15 mouse cellular contexts compared by ENCODE assay signal in genomic region chr17:40868952-40869747, GRCm38 (mm10). TPM values are rescaled to one million over a fixed set of nuclear protein-coding genes. Genes with fewer than 3 reads are reported as not detected.
DNase-seq lines count a peak whose midpoint lies in the region; ATAC-seq and TF ChIP-seq lines count a peak whose summit lies in the region.
"Had no signal": no experiment of that assay in that cellular context is flagged by ENCODE, and none has a peak within 500 bp of the region (broad histone marks: within the 10 kb centered on the region; RNA-seq: fewer than 3 reads in every experiment).

No protein-coding gene starts in this region.

- TF ChIP-seq POLR2A in small intestine, adult 2 months (IDR thresholded peaks at IDR 0.05; ENCODE audit: low read depth, low read length), result no peak

- H3K27ac ChIP-seq in heart, embryonic 13.5 days (replicated peaks), result peak overlapping the region; percentile 53; the same call in 1 of the 2 replicates
- H3K27ac ChIP-seq in lung, embryonic 16.5 days (ENCODE audit: low read length), result peak overlapping the region; percentile 70
- peak overlapping the region; percentile 44; the same call in 1 of the 2 replicates for H3K27ac ChIP-seq in small intestine, adult 2 months (ENCODE audit: insufficient read depth, low read depth, low read length)
- H3K27ac ChIP-seq: hindbrain, embryonic 10.5 days had no signal

- H3K9me3 ChIP-seq in heart, embryonic 13.5 days, result no peaks in the 10 kb centered on the region
- no peaks in the 10 kb centered on the region for H3K9me3 ChIP-seq in lung, embryonic 16.5 days (ENCODE audit: control insufficient read depth, low read length)
- H3K9me3 ChIP-seq: hindbrain, embryonic 10.5 days had no signal

- intact Hi-C loops in left cerebral cortex, postnatal 4 days (cut with DNase I), result no loop called here
- intact Hi-C loops in gastrocnemius, postnatal 14 days (cut with DNase I; ENCODE audit: low total_unique reads), result no loop called here

- H3K4me3 ChIP-seq in heart, embryonic 13.5 days, result peak overlapping the region; percentile 26
- H3K4me3 ChIP-seq in lung, embryonic 16.5 days (ENCODE audit: low read length), result no peak overlapping the region
- no peak overlapping the region for H3K4me3 ChIP-seq in small intestine, adult 2 months (ENCODE audit: low read depth, low read length)
- H3K4me3 ChIP-seq: hindbrain, embryonic 10.5 days had no signal

- H3K4me2 ChIP-seq in heart, embryonic 13.5 days, result peak overlapping the region; percentile 59
- H3K4me2 ChIP-seq in lung, embryonic 16.5 days (ENCODE audit: low read depth, low read length), result peak overlapping the region; percentile 35; the same call in 1 of the 2 replicates

- no peak for ATAC-seq in heart, embryonic 13.5 days (ENCODE audit: extremely low read depth, insufficient number of reproducible peaks, low FRiP score, low TSS enrichment)
- ATAC-seq in common myeloid progenitor, adult 5-6 weeks (replicated peaks; ENCODE audit: low read depth, poor library complexity, severe bottlenecking), result peak; percentile 81
- ATAC-seq in lung, embryonic 16.5 days (ENCODE audit: low read depth), result peak; percentile 94

- no peak for DNase-seq in heart, postnatal 4 days
- DNase-seq in cerebellum, adult 9-10 months, result no peak
- DNase-seq in left cerebral cortex, postnatal 4 days, result no peak
- no peak for DNase-seq in gastrocnemius, postnatal 14 days
- DNase-seq: adrenal gland, adult 2 months; cerebellum, postnatal 25 days; kidney, adult 2 months; right cerebral cortex, postnatal 4 days had no signal

- no peak for TF ChIP-seq CTCF in small intestine, adult 2 months (IDR thresholded peaks at IDR 0.05; ENCODE audit: extremely low read depth, insufficient read length, insufficient replicate concordance, low read depth, low read length)

- WGBS in heart, embryonic 13.5 days, result 13% methylated on average over 10 of the region's 10 CpGs
- 23% methylated on average over 10 of the region's 10 CpGs for WGBS in lung, embryonic 16.5 days
- 12% methylated on average over 10 of the region's 10 CpGs for WGBS in small intestine, adult 2 months

- H3K27me3 ChIP-seq in heart, embryonic 13.5 days (replicated peaks), result no peaks in the 10 kb centered on the region
- no peaks in the 10 kb centered on the region for H3K27me3 ChIP-seq in lung, embryonic 16.5 days (ENCODE audit: control insufficient read depth, insufficient read depth, low read depth, low read length)
- no peaks in the 10 kb centered on the region for H3K27me3 ChIP-seq in small intestine, adult 2 months (ENCODE audit: control insufficient read depth, insufficient read depth, low read length)

- H3K9ac ChIP-seq in heart, embryonic 13.5 days, result peak overlapping the region; percentile 19; the same call in 1 of the 2 replicates
- H3K9ac ChIP-seq in lung, embryonic 16.5 days (ENCODE audit: low read length), result no peak overlapping the region

- peaks cover 15% of the 10 kb centered on the region for H3K4me1 ChIP-seq in heart, embryonic 13.5 days
- H3K4me1 ChIP-seq in lung, embryonic 16.5 days (replicated peaks; ENCODE audit: control insufficient read depth, insufficient read depth, low read length), result 0 out of 2 replicates have a peak, but pooled peaks cover 3% of the 10 kb centered on the region
- peaks cover 17% of the 10 kb centered on the region; the same call in 1 of the 2 replicates for H3K4me1 ChIP-seq in small intestine, adult 2 months (ENCODE audit: control insufficient read depth, insufficient read depth, insufficient read length, low read length)
- H3K4me1 ChIP-seq: hindbrain, embryonic 10.5 days had no signal

- no peaks in the 10 kb centered on the region for H3K36me3 ChIP-seq in heart, embryonic 13.5 days
- H3K36me3 ChIP-seq in lung, embryonic 16.5 days (ENCODE audit: control insufficient read depth, insufficient read depth, low read length), result no peaks in the 10 kb centered on the region
- no peaks in the 10 kb centered on the region for H3K36me3 ChIP-seq in small intestine, adult 2 months (ENCODE audit: control insufficient read depth, insufficient read depth, low read length)
- H3K36me3 ChIP-seq: hindbrain, embryonic 10.5 days had no signal

RNA-seq across cellular contexts. Expression of gene 9130008F23Rik, which starts 11.2 kb away (rescaled TPM):
- 2.0 and 2.3 TPM in 2 replicates for polyA plus RNA-seq in heart, embryonic 13.5 days (2015; fragmentation: Nextera tagmentation; extraction: Ambion mirVana)
- total RNA-seq in heart, postnatal 4 days (2021), result 1 to 10 TPM in 1 of 2 experiments, under 1 TPM in 1; 0.38 to 1.0 TPM
- total RNA-seq in common myeloid progenitor, adult 5-6 weeks (2017), result 5.7 and 6.2 TPM in 2 replicates
- 3.8 and 4.1 TPM in 2 replicates for polyA plus RNA-seq in lung, embryonic 16.5 days (2015; fragmentation: Nextera tagmentation; extraction: Ambion mirVana)
- polyA plus RNA-seq in small intestine, adult 2 months (2012; rRNA removed), result 7.7 and 13.6 TPM in 2 replicates
- total RNA-seq in left cerebral cortex, postnatal 4 days (2021), result under 1 TPM; 0.95 to 0.96 TPM
- under 1 TPM; 0.08 to 0.31 TPM for total RNA-seq in gastrocnemius, postnatal 14 days (2021)
- total RNA-seq: left cerebral cortex, postnatal 36 days had no signal

RNA-seq across cellular contexts. Expression of gene Glyatl3, which starts 45.0 kb away (rescaled TPM):
- polyA plus RNA-seq in heart, embryonic 13.5 days (2015; fragmentation: Nextera tagmentation; extraction: Ambion mirVana), result not detected in 2 replicates
- not detected for total RNA-seq in heart, postnatal 4 days (2021)
- not detected in 2 replicates for total RNA-seq in common myeloid progenitor, adult 5-6 weeks (2017)
- not detected in 2 replicates for polyA plus RNA-seq in lung, embryonic 16.5 days (2015; fragmentation: Nextera tagmentation; extraction: Ambion mirVana)
- not detected in 2 replicates for polyA plus RNA-seq in small intestine, adult 2 months (2012; rRNA removed)
- total RNA-seq in left cerebral cortex, postnatal 4 days (2021), result not detected
- total RNA-seq in gastrocnemius, postnatal 14 days (2021), result not detected
- total RNA-seq: adrenal gland, adult 2 months; layer of hippocampus, adult 8-10 months; left cerebral cortex, postnatal 36 days had no signal
- polyA plus RNA-seq: adrenal gland, adult 2 months; hindbrain, embryonic 10.5 days; kidney, adult 2 months had no signal

RNA-seq across cellular contexts. Expression of gene Rhag, which starts 58.2 kb away (rescaled TPM):
- polyA plus RNA-seq in heart, embryonic 13.5 days (2015; fragmentation: Nextera tagmentation; extraction: Ambion mirVana), result 4.4 and 7.7 TPM in 2 replicates
- 1 to 10 TPM in 1 of 2 experiments, under 1 TPM in 1; 0.21 to 1.1 TPM for total RNA-seq in heart, postnatal 4 days (2021)
- total RNA-seq in common myeloid progenitor, adult 5-6 weeks (2017), result 29.7 and 30.5 TPM in 2 replicates
- 0.83 and 2.2 TPM in 2 replicates for polyA plus RNA-seq in lung, embryonic 16.5 days (2015; fragmentation: Nextera tagmentation; extraction: Ambion mirVana)
- not detected in 2 replicates for polyA plus RNA-seq in small intestine, adult 2 months (2012; rRNA removed)
- total RNA-seq in left cerebral cortex, postnatal 4 days (2021), result not detected
- not detected for total RNA-seq in gastrocnemius, postnatal 14 days (2021)
- total RNA-seq: adrenal gland, adult 2 months; layer of hippocampus, adult 8-10 months; left cerebral cortex, postnatal 36 days had no signal
- polyA plus RNA-seq: adrenal gland, adult 2 months; kidney, adult 2 months had no signal

Comparison
In these comparisons a context has a peak if more than half of its experiments do, and no peak if none do; other contexts are left out.
1. RNA of gene Rhag, which starts 58.2 kb away (total RNA-seq): 29.7 to 30.5 TPM in common myeloid progenitor, adult 5-6 weeks; 0.21 to 1.1 TPM in heart, postnatal 4 days, not detected in left cerebral cortex, postnatal 4 days and not detected in gastrocnemius, postnatal 14 days; every median in the first group is over 10 times any median in the second.
2. Peak in every context shown above with its lines, with median percentiles within 50 percentile points of each other: H3K27ac ChIP-seq.